Mouse (Mus musculus) hindbrain, embryonic 13.5 days (tissue): ENCODE measurements around the gene Slc2a5. TPM values are rescaled to one million over a fixed set of nuclear protein-coding genes. Genes with fewer than 3 reads are reported as not detected.
A peak's percentile ranks its signal among the peaks of the same experiment; 100 is the strongest.

Experiments used
- ATAC-seq: fragments of 200-750 bp; cut with Nextera tagmentation; 2 replicates; pipeline ENCODE4 v1.8.0; 2017; ENCODE audit warnings: moderate TSS enrichment; ENCODE audit not compliant: low FRiP score
- H3K27ac ChIP-seq: fragments of 300-500 bp; sonication (generic); 2 replicates; pipeline ENCODE4 v1.5.1; 2015; ENCODE audit warnings: inconsistent platforms, mild to moderate bottlenecking, moderate library complexity
- H3K27me3 ChIP-seq: fragments of 300-500 bp; sonication (generic); 2 replicates; pipeline ENCODE4 v1.6.1; 2015; ENCODE audit warnings: mild to moderate bottlenecking, inconsistent platforms
- H3K36me3 ChIP-seq: fragments of 300-500 bp; sonication (generic); 2 replicates; pipeline ENCODE4 v1.6.1; 2015; ENCODE audit warnings: mild to moderate bottlenecking, inconsistent platforms
- H3K4me1 ChIP-seq: fragments of 300-500 bp; sonication (generic); replicated peaks from 2 replicates; pipeline ENCODE4 v1.6.1; 2015; ENCODE audit warnings: inconsistent platforms
- H3K4me2 ChIP-seq: fragments of 300-500 bp; sonication (generic); 2 replicates; pipeline ENCODE4 v1.6.1; 2015; ENCODE audit warnings: inconsistent platforms, mild to moderate bottlenecking, moderate library complexity
- H3K4me3 ChIP-seq: fragments of 300-500 bp; sonication (generic); 2 replicates; pipeline ENCODE4 v1.5.1; 2015; ENCODE audit warnings: mild to moderate bottlenecking, inconsistent platforms
- H3K9ac ChIP-seq: fragments of 300-500 bp; sonication (generic); 2 replicates; pipeline ENCODE4 v1.6.1; 2015; ENCODE audit warnings: mild to moderate bottlenecking, inconsistent platforms
- H3K9me3 ChIP-seq: fragments of 300-500 bp; sonication (generic); 2 replicates; pipeline ENCODE4 v1.6.1; 2016; ENCODE audit warnings: inconsistent platforms
- WGBS: fragments of 180-500 bp; shearing (Covaris S2); methylation state at CpG from one replicate; pipeline ENCODE4 v1.1.7; 2015; 5-methylcytosine and 5-hydroxymethylcytosine counted together
- polyA plus RNA-seq: library from polyadenylated mRNA; unstranded; fragments of >200 nt; fragmentation: Nextera tagmentation; extraction: Ambion mirVana; gene quantifications from 2 replicates; pipeline ENCODE4 v1.2.1, GENCODE M21; 2015

The Slc2a5 gene
- polyA plus RNA-seq, 1 experiment from 2014 or later: 1.8 TPM

- no peaks in the 10 kb centered on the region for H3K36me3 ChIP-seq
- peak overlapping the region; percentile 58 for H3K4me3 ChIP-seq
- H3K4me1 ChIP-seq: peaks cover 14% of the 10 kb centered on the region
- no peak for ATAC-seq
- H3K9me3 ChIP-seq: no peaks in the 10 kb centered on the region
- peaks cover 36% of the 10 kb centered on the region for H3K27me3 ChIP-seq
- H3K4me2 ChIP-seq: peak overlapping the region; percentile 99
- H3K27ac ChIP-seq: no peak overlapping the region
- H3K9ac ChIP-seq: peak overlapping the region; percentile 74
- WGBS: 19% methylated on average over 29 of the region's 29 CpGs
These were observed 31.1 kb upstream of the Slc2a5 start for GRCm38 (mm10) chr4:150087890-150088530.

GRCm38 (mm10) chr4:150089121-150089520, 30.0 kb upstream of the Slc2a5 start:
- Histone ChIP-seq H3K27me3 (peaks cover 36% of the 10 kb centered on the region), H3K27ac (no peak overlapping the region)
- 75% methylated on average over 10 of the region's 10 CpGs for WGBS

GRCm38 (mm10) chr4:150091887-150092582, 27.0 kb upstream of the Slc2a5 start:
- H3K4me2 ChIP-seq: no peak overlapping the region
- 88% methylated on average over 18 of the region's 18 CpGs for WGBS
- no peak overlapping the region for H3K9ac ChIP-seq
- no peaks in the 10 kb centered on the region for H3K36me3 ChIP-seq
- H3K27ac ChIP-seq: no peak overlapping the region
- no peak overlapping the region for H3K4me3 ChIP-seq
- H3K27me3 ChIP-seq: peaks cover 40% of the 10 kb centered on the region
- H3K9me3 ChIP-seq: no peaks in the 10 kb centered on the region
- no peak for ATAC-seq
- H3K4me1 ChIP-seq: peaks cover 23% of the 10 kb centered on the region

More at GRCm38 (mm10) chr4:150089121-150089520, 30.0 kb upstream of the Slc2a5 start:
- Histone ChIP-seq H3K4me2 (no peak overlapping the region), H3K4me3 (no peak overlapping the region), H3K9me3 (no peaks in the 10 kb centered on the region), H3K36me3 (no peaks in the 10 kb centered on the region), H3K4me1 (peaks cover 17% of the 10 kb centered on the region), H3K9ac (no peak overlapping the region)
- ATAC-seq: no peak

GRCm38 (mm10) chr4:150092583-150092902, 26.5 kb upstream of the Slc2a5 start:
- Histone ChIP-seq H3K9ac (no peak overlapping the region), H3K4me3 (no peak overlapping the region), H3K27me3 (peaks cover 40% of the 10 kb centered on the region), H3K36me3 (no peaks in the 10 kb centered on the region), H3K4me2 (no peak overlapping the region), H3K9me3 (no peaks in the 10 kb centered on the region), H3K4me1 (peaks cover 20% of the 10 kb centered on the region), H3K27ac (no peak overlapping the region)
- WGBS: 69% methylated on average over 3 of the region's 3 CpGs
- no peak for ATAC-seq

- Histone ChIP-seq H3K4me1 (peaks cover 11% of the 10 kb centered on the region), H3K27me3 (peaks cover 32% of the 10 kb centered on the region), H3K4me3 (no peak overlapping the region), H3K4me2 (no peak overlapping the region), H3K36me3 (no peaks in the 10 kb centered on the region), H3K27ac (no peak overlapping the region), H3K9me3 (no peaks in the 10 kb centered on the region), H3K9ac (no peak overlapping the region)
- 22% methylated on average over 11 of the region's 12 CpGs for WGBS
- ATAC-seq: no peak
These were observed 25.3 kb upstream of the Slc2a5 start for GRCm38 (mm10) chr4:150093560-150094462.

GRCm38 (mm10) chr4:150094463-150094789, 24.7 kb upstream of the Slc2a5 start:
- H3K27me3 ChIP-seq: peaks cover 26% of the 10 kb centered on the region
- ATAC-seq: no peak
- no peaks in the 10 kb centered on the region for H3K36me3 ChIP-seq
- peaks cover 11% of the 10 kb centered on the region for H3K4me1 ChIP-seq
- WGBS: 9% methylated on average over 5 of the region's 5 CpGs
- no peaks in the 10 kb centered on the region for H3K9me3 ChIP-seq
- no peak overlapping the region for H3K9ac ChIP-seq
- H3K27ac ChIP-seq: no peak overlapping the region
- H3K4me2 ChIP-seq: no peak overlapping the region
- H3K4me3 ChIP-seq: no peak overlapping the region

- no peaks in the 10 kb centered on the region for H3K36me3 ChIP-seq
- no peak overlapping the region for H3K4me2 ChIP-seq
- no peak for ATAC-seq
- H3K27ac ChIP-seq: no peak overlapping the region
- H3K9me3 ChIP-seq: no peaks in the 10 kb centered on the region
- peaks cover 18% of the 10 kb centered on the region for H3K27me3 ChIP-seq
- no peak overlapping the region for H3K4me3 ChIP-seq
- H3K4me1 ChIP-seq: peaks cover 11% of the 10 kb centered on the region
- WGBS: 75% methylated on average over 7 of the region's 7 CpGs
- H3K9ac ChIP-seq: no peak overlapping the region
These were observed 22.8 kb upstream of the Slc2a5 start for GRCm38 (mm10) chr4:150096309-150096708.

GRCm38 (mm10) chr4:150097847-150098246, 21.2 kb upstream of the Slc2a5 start:
- no peaks in the 10 kb centered on the region for H3K9me3 ChIP-seq
- H3K27me3 ChIP-seq: peaks cover 15% of the 10 kb centered on the region
- H3K36me3 ChIP-seq: no peaks in the 10 kb centered on the region
- peaks cover 11% of the 10 kb centered on the region for H3K4me1 ChIP-seq
- 95% methylated on average over 4 of the region's 4 CpGs for WGBS
- H3K9ac ChIP-seq: no peak overlapping the region
- no peak overlapping the region for H3K4me2 ChIP-seq
- ATAC-seq: no peak
- H3K4me3 ChIP-seq: no peak overlapping the region
- no peak overlapping the region for H3K27ac ChIP-seq

GRCm38 (mm10) chr4:150098880-150099279, 20.2 kb upstream of the Slc2a5 start:
- no peaks in the 10 kb centered on the region for H3K36me3 ChIP-seq
- 0 out of 2 replicates have a peak, but pooled peaks have one; percentile 59 for ATAC-seq
- no peak overlapping the region for H3K9ac ChIP-seq
- no peaks in the 10 kb centered on the region for H3K9me3 ChIP-seq
- H3K27ac ChIP-seq: no peak overlapping the region
- 21% methylated on average over 10 of the region's 10 CpGs for WGBS
- H3K4me1 ChIP-seq: peaks cover 10% of the 10 kb centered on the region
- H3K4me2 ChIP-seq: no peak overlapping the region
- no peak overlapping the region for H3K4me3 ChIP-seq
- H3K27me3 ChIP-seq: peaks cover 15% of the 10 kb centered on the region

GRCm38 (mm10) chr4:150102822-150103221, 16.3 kb upstream of the Slc2a5 start:
- Histone ChIP-seq H3K36me3 (no peaks in the 10 kb centered on the region), H3K9me3 (no peaks in the 10 kb centered on the region), H3K9ac (no peak overlapping the region), H3K4me3 (no peak overlapping the region), H3K27me3 (peaks cover 11% of the 10 kb centered on the region; the same call in 1 of the 2 replicates), H3K4me2 (no peak overlapping the region), H3K27ac (no peak overlapping the region), H3K4me1 (no peaks in the 10 kb centered on the region)
- 96% methylated on average over 7 of the region's 7 CpGs for WGBS
- ATAC-seq: no peak

GRCm38 (mm10) chr4:150105671-150106070, 13.4 kb upstream of the Slc2a5 start:
- H3K4me3 ChIP-seq: no peak overlapping the region
- no peak for ATAC-seq
- no peaks in the 10 kb centered on the region for H3K27me3 ChIP-seq
- no peaks in the 10 kb centered on the region for H3K36me3 ChIP-seq
- no peak overlapping the region for H3K27ac ChIP-seq
- H3K4me1 ChIP-seq: no peaks in the 10 kb centered on the region
- WGBS: 72% methylated on average over 7 of the region's 7 CpGs
- H3K4me2 ChIP-seq: no peak overlapping the region
- no peaks in the 10 kb centered on the region for H3K9me3 ChIP-seq
- no peak overlapping the region for H3K9ac ChIP-seq

GRCm38 (mm10) chr4:150106637-150107036, 12.4 kb upstream of the Slc2a5 start:
- H3K4me2 ChIP-seq: no peak overlapping the region
- no peak overlapping the region for H3K27ac ChIP-seq
- no peaks in the 10 kb centered on the region for H3K27me3 ChIP-seq
- no peak overlapping the region for H3K4me3 ChIP-seq
- H3K9ac ChIP-seq: no peak overlapping the region
- 77% methylated on average over 5 of the region's 5 CpGs for WGBS
- H3K36me3 ChIP-seq: no peaks in the 10 kb centered on the region
- no peaks in the 10 kb centered on the region for H3K9me3 ChIP-seq
- H3K4me1 ChIP-seq: no peaks in the 10 kb centered on the region
- ATAC-seq: no peak
